Comparison of ENCODE assay signal across 8 mouse cellular contexts in the genomic region with DNA sequence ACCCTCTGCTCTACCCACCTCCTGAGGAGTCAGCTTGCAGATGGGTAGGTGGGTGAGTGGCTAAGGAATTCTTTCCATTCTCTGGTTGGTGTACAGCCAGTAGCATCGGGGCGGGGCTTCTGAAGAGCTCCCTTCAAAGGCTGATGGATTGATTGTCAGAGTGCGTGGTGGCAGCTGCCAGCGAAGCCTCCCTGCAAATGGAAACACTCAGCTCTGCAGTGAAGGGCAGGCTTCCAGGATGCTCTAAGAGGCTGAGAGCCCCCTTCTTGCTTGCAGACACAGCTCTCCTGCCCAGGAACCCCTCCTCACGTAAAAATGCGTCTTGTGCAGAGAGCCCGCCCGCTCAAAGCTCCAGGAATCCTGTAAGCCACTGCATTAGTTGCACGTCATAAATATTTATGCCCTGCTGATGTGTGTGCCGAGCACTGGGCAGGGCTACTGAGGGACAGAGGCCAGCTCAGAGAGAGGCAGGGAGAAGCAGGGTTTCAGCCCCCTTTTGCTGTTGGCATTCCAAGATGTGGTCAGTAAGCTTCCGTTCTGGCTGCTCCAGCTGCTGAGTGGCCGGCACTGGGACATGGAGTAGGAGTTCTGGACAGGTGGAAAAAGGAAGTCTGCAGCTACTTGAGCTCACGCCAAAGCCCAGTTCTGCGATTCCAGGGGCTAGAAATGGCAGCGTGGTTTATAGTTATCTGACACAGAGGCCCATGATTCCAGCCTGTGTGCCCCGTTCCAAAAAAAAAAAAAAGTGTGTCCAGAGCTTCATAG. TPM values are rescaled to one million over a fixed set of nuclear protein-coding genes. Genes with fewer than 3 reads are reported as not detected.
DNase-seq lines count a peak whose midpoint lies in the region; ATAC-seq and TF ChIP-seq lines count a peak whose summit lies in the region.

No protein-coding gene starts in this region.

- no peak overlapping the region for H3K9ac ChIP-seq in heart, embryonic 15.5 days
- H3K9ac ChIP-seq in hindbrain, embryonic 15.5 days: 0 out of 2 replicates have a peak overlapping the region, but pooled peaks have one; percentile 2
- H3K9ac ChIP-seq in midbrain, embryonic 16.5 days (ENCODE audit: low read depth, low read length): peak overlapping the region; percentile 55

- H3K9me3 ChIP-seq in heart, embryonic 15.5 days (replicated peaks): no peaks in the 10 kb centered on the region
- no peaks in the 10 kb centered on the region for H3K9me3 ChIP-seq in hindbrain, embryonic 15.5 days
- H3K9me3 ChIP-seq in midbrain, embryonic 16.5 days (replicated peaks; ENCODE audit: control insufficient read depth, low read length, poor library complexity, severe bottlenecking): no peaks in the 10 kb centered on the region

- no peak for TF ChIP-seq CTCF in thymus, adult 2 months (IDR thresholded peaks at IDR 0.05; ENCODE audit: borderline replicate concordance, control insufficient read depth, extremely low read depth, insufficient read depth, low read length, poor library complexity)

- no peak for TF ChIP-seq POLR2A in thymus, adult 2 months (IDR thresholded peaks at IDR 0.05; ENCODE audit: control insufficient read depth, extremely low read depth, insufficient read depth, low read length, poor library complexity)

- peaks cover 8% of the 10 kb centered on the region for H3K27me3 ChIP-seq in heart, embryonic 15.5 days
- H3K27me3 ChIP-seq in hindbrain, embryonic 15.5 days: no peaks in the 10 kb centered on the region
- no peaks in the 10 kb centered on the region; the same call in 1 of the 2 replicates for H3K27me3 ChIP-seq in midbrain, embryonic 16.5 days (ENCODE audit: control insufficient read depth, insufficient read depth, low read depth, low read length)
- no peaks in the 10 kb centered on the region for H3K27me3 ChIP-seq in thymus, adult 2 months (ENCODE audit: control insufficient read depth, insufficient read depth, low read length)

- peak overlapping the region; percentile 41 for H3K4me2 ChIP-seq in heart, embryonic 15.5 days
- peak overlapping the region; percentile 41 for H3K4me2 ChIP-seq in hindbrain, embryonic 15.5 days
- peak overlapping the region; percentile 54 for H3K4me2 ChIP-seq in midbrain, embryonic 16.5 days (ENCODE audit: low read length)

- no peak for ATAC-seq in heart, embryonic 15.5 days (replicated peaks; ENCODE audit: insufficient number of reproducible peaks, insufficient read depth, low FRiP score, low read depth)
- ATAC-seq in hindbrain, embryonic 15.5 days (ENCODE audit: low FRiP score, low read depth): peak; percentile 80
- peak; percentile 81 for ATAC-seq in midbrain, embryonic 16.5 days

- 20% methylated on average over 16 of the region's 16 CpGs for WGBS in heart, embryonic 15.5 days
- WGBS in hindbrain, embryonic 15.5 days: 24% methylated on average over 16 of the region's 16 CpGs
- 23% methylated on average over 16 of the region's 16 CpGs for whole genome bisulfite sequencing in midbrain, embryonic 16.5 days
- 39% methylated on average over 16 of the region's 16 CpGs for WGBS in thymus, adult 2 months

- no peak overlapping the region for H3K27ac ChIP-seq in heart, embryonic 15.5 days
- H3K27ac ChIP-seq in hindbrain, embryonic 15.5 days (replicated peaks): peak overlapping the region; percentile 43
- peak overlapping the region; percentile 67 for H3K27ac ChIP-seq in midbrain, embryonic 16.5 days (ENCODE audit: low read length)
- H3K27ac ChIP-seq in thymus, adult 2 months (ENCODE audit: control insufficient read depth, insufficient read depth, low read length): no peak overlapping the region

- DNase-seq in heart, adult 18-20 months: no peak
- peak; percentile 63 for DNase-seq in embryo, embryonic 10 days (ENCODE audit: low spot score)
- DNase-seq in adipocyte (ENCODE audit: low spot score): no peak
- no peak for DNase-seq in thymus, adult 2 months
- no peak for DNase-seq in frontal cortex, postnatal 14 days (ENCODE audit: low spot score in 2 of 2)

- H3K36me3 ChIP-seq in heart, embryonic 15.5 days: no peaks in the 10 kb centered on the region
- H3K36me3 ChIP-seq in hindbrain, embryonic 15.5 days: no peaks in the 10 kb centered on the region
- no peaks in the 10 kb centered on the region for H3K36me3 ChIP-seq in midbrain, embryonic 16.5 days (ENCODE audit: control insufficient read depth, insufficient read depth, low read length)
- no peaks in the 10 kb centered on the region for H3K36me3 ChIP-seq in thymus, adult 2 months (ENCODE audit: control insufficient read depth, insufficient read depth, low read length)

- peaks cover 8% of the 10 kb centered on the region for H3K4me1 ChIP-seq in heart, embryonic 15.5 days (replicated peaks)
- H3K4me1 ChIP-seq in hindbrain, embryonic 15.5 days (replicated peaks): peaks cover 25% of the 10 kb centered on the region
- H3K4me1 ChIP-seq in midbrain, embryonic 16.5 days (ENCODE audit: control insufficient read depth, insufficient read depth, low read length): peaks cover 17% of the 10 kb centered on the region
- no peaks in the 10 kb centered on the region for H3K4me1 ChIP-seq in thymus, adult 2 months (replicated peaks; ENCODE audit: control insufficient read depth, insufficient read depth, low read length)

- H3K4me3 ChIP-seq in heart, embryonic 15.5 days: 0 out of 2 replicates have a peak overlapping the region, but pooled peaks have one; percentile 6
- no peak overlapping the region for H3K4me3 ChIP-seq in hindbrain, embryonic 15.5 days
- peak overlapping the region; percentile 11; the same call in 1 of the 2 replicates for H3K4me3 ChIP-seq in midbrain, embryonic 16.5 days (ENCODE audit: low read depth, low read length)
- H3K4me3 ChIP-seq in thymus, adult 2 months (ENCODE audit: control insufficient read depth, insufficient read depth, low read length): no peak overlapping the region

RNA-seq across cellular contexts. Expression of gene Nfasc, which starts 24.5 kb away (rescaled TPM):
- polyA plus RNA-seq in heart, embryonic 15.5 days (2015; fragmentation: Nextera tagmentation; extraction: Ambion mirVana): 0.28 and 1.2 TPM in 2 replicates
- under 1 TPM; 0.35 to 0.39 TPM for total RNA-seq in heart, adult 18-20 months (2021)
- polyA plus RNA-seq in hindbrain, embryonic 15.5 days (2015; fragmentation: Nextera tagmentation; extraction: Ambion mirVana): 40.1 and 48.4 TPM in 2 replicates
- 42.7 and 45.4 TPM in 2 replicates for polyA plus RNA-seq in midbrain, embryonic 16.5 days (2015; fragmentation: Nextera tagmentation; extraction: Ambion mirVana)
- 2.0 and 2.1 TPM in 2 replicates for polyA plus RNA-seq in thymus, adult 2 months (2012; rRNA removed)

Comparison
In these comparisons a context has a peak if more than half of its experiments do, and no peak if none do; other contexts are left out.
1. H3K27ac ChIP-seq: peak in hindbrain, embryonic 15.5 days (single experiment) and midbrain, embryonic 16.5 days (single experiment); none in heart, embryonic 15.5 days (single experiment) and thymus, adult 2 months (single experiment).
2. H3K4me3 ChIP-seq: peak in heart, embryonic 15.5 days (single experiment) and midbrain, embryonic 16.5 days (single experiment); none in hindbrain, embryonic 15.5 days (single experiment) and thymus, adult 2 months (single experiment).
3. RNA of gene Nfasc, which starts 24.5 kb away (polyA plus RNA-seq): 40.1 to 48.4 TPM in hindbrain, embryonic 15.5 days and 42.7 to 45.4 TPM in midbrain, embryonic 16.5 days; 2.0 to 2.1 TPM in thymus, adult 2 months and 0.28 to 1.2 TPM in heart, embryonic 15.5 days; every median in the first group is over 10 times any median in the second.
4. Peak in every context shown above with its lines, with median percentiles within 50 percentile points of each other: H3K4me2 ChIP-seq.